13 mouse cellular contexts compared by ENCODE assay signal in the genomic region with DNA sequence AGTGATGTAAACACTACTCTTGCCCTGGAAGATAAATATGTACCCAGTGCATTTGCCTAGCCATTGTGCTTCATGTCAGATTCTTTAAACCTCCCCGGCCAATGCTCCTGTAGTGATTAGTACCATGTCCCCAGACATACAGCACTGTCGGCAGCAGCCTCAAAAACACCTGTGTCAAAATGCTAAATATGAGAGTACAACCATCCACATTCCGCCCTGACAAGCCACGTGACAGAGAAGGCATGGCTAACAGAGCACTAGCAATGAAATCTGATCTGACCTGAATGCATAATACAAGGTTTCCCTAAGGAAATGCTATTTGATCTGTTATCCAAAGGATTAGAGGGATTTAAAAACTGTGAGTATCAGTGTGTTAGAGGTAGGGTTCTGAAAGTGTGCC.
DNase-seq lines count a peak whose midpoint lies in the region; ATAC-seq lines count a peak whose summit lies in the region.
"Had no signal": no experiment of that assay in that cellular context is flagged by ENCODE, and none has a peak within 500 bp of the region (broad histone marks: within the 10 kb centered on the region; RNA-seq: fewer than 3 reads in every experiment).

No protein-coding gene starts in this region.

- no peak for DNase-seq in heart, adult 9 months (ENCODE audit: low spot score in 2 of 2)
- DNase-seq in embryonic facial prominence, embryonic 10.5 days (ENCODE audit: low spot score) = peak; percentile 37
- DNase-seq in heart, postnatal 10 days = peak; percentile 31 to 40
- DNase-seq in limb, embryonic 10.5 days (ENCODE audit: low spot score) = peak; percentile 40
- DNase-seq in cerebellum, adult 9-11 months = no peak
- no peak for DNase-seq in left cerebral cortex, adult 18-20 months (ENCODE audit: low spot score in 2 of 2)
- no peak for DNase-seq in cerebellum, postnatal 14 days
- DNase-seq: lung, postnatal 10 days had no signal

- H3K36me3 ChIP-seq in heart, embryonic 12.5 days = peaks cover 42% of the 10 kb centered on the region
- H3K36me3 ChIP-seq in embryonic facial prominence, embryonic 10.5 days (replicated peaks) = peaks cover 5% of the 10 kb centered on the region
- H3K36me3 ChIP-seq in limb, embryonic 10.5 days = peaks cover 17% of the 10 kb centered on the region
- H3K36me3 ChIP-seq: limb, embryonic 15.5 days had no signal

- H3K4me3 ChIP-seq in heart, embryonic 12.5 days = no peak overlapping the region
- no peak overlapping the region for H3K4me3 ChIP-seq in embryonic facial prominence, embryonic 10.5 days
- no peak overlapping the region for H3K4me3 ChIP-seq in limb, embryonic 10.5 days
- H3K4me3 ChIP-seq: embryonic facial prominence, embryonic 13.5 days; hindbrain, embryonic 13.5 days; limb, embryonic 15.5 days had no signal

- whole genome bisulfite sequencing in heart, embryonic 12.5 days = 47% methylated on average over 4 of the region's 4 CpGs
- WGBS in embryonic facial prominence, embryonic 10.5 days = 53% methylated on average over 4 of the region's 4 CpGs
- WGBS in limb, embryonic 10.5 days = 60% methylated on average over 4 of the region's 4 CpGs

- no peaks in the 10 kb centered on the region for H3K9me3 ChIP-seq in heart, embryonic 12.5 days (replicated peaks)
- peaks cover 8% of the 10 kb centered on the region; the same call in 1 of the 2 replicates for H3K9me3 ChIP-seq in embryonic facial prominence, embryonic 10.5 days
- no peaks in the 10 kb centered on the region for H3K9me3 ChIP-seq in limb, embryonic 10.5 days (replicated peaks)
- H3K9me3 ChIP-seq: limb, embryonic 15.5 days had no signal

- peaks cover 24% of the 10 kb centered on the region for H3K4me1 ChIP-seq in heart, embryonic 12.5 days (replicated peaks)
- H3K4me1 ChIP-seq in embryonic facial prominence, embryonic 10.5 days = peaks cover 15% of the 10 kb centered on the region
- peaks cover 17% of the 10 kb centered on the region for H3K4me1 ChIP-seq in limb, embryonic 10.5 days
- H3K4me1 ChIP-seq: hindbrain, embryonic 13.5 days had no signal

- ATAC-seq in heart, embryonic 12.5 days (ENCODE audit: insufficient number of reproducible peaks, low FRiP score) = no peak; the same call in 1 of the 2 replicates
- ATAC-seq: CD4-positive, CD25-positive, alpha-beta regulatory T cell, adult 4 months had no signal

- intact Hi-C loops in heart, postnatal 10 days (cut with DNase I) = loop anchor here (10.0 kb wide), 1 partner anchor 356 kb away; no protein-coding TSS in a partner anchor

- peak overlapping the region; percentile 35 for H3K4me2 ChIP-seq in heart, embryonic 12.5 days
- H3K4me2 ChIP-seq: embryonic facial prominence, embryonic 13.5 days; hindbrain, embryonic 13.5 days; limb, embryonic 15.5 days had no signal

- 0 out of 2 replicates have a peak overlapping the region, but pooled peaks have one; percentile 40 for H3K9ac ChIP-seq in heart, embryonic 12.5 days
- H3K9ac ChIP-seq: embryonic facial prominence, embryonic 13.5 days; hindbrain, embryonic 13.5 days; limb, embryonic 15.5 days had no signal

- H3K27me3 ChIP-seq in heart, embryonic 12.5 days (replicated peaks) = no peaks in the 10 kb centered on the region
- H3K27me3 ChIP-seq in embryonic facial prominence, embryonic 10.5 days (replicated peaks; ENCODE audit: low read depth, poor library complexity, severe bottlenecking) = no peaks in the 10 kb centered on the region
- no peaks in the 10 kb centered on the region for H3K27me3 ChIP-seq in limb, embryonic 10.5 days (ENCODE audit: low read depth, poor library complexity, severe bottlenecking)
- H3K27me3 ChIP-seq: embryonic facial prominence, embryonic 13.5 days; hindbrain, embryonic 13.5 days; limb, embryonic 15.5 days had no signal

- peak overlapping the region; percentile 88 for H3K27ac ChIP-seq in heart, embryonic 12.5 days (ENCODE audit: poor library complexity, severe bottlenecking)
- no peak overlapping the region for H3K27ac ChIP-seq in embryonic facial prominence, embryonic 10.5 days (replicated peaks)
- no peak overlapping the region for H3K27ac ChIP-seq in limb, embryonic 10.5 days
- H3K27ac ChIP-seq: hindbrain, embryonic 13.5 days; limb, embryonic 15.5 days had no signal

Comparison
In these comparisons a context has a peak if more than half of its experiments do, and no peak if none do; other contexts are left out.
1. DNase-seq: peak in embryonic facial prominence, embryonic 10.5 days (single experiment), heart, postnatal 10 days (2 of 2) and limb, embryonic 10.5 days (single experiment); none in heart, adult 9 months (0 of 2), cerebellum, adult 9-11 months (single experiment), left cerebral cortex, adult 18-20 months (0 of 2) and cerebellum, postnatal 14 days (0 of 2).